Mouse (Mus musculus): Measurements from ENCODE around the gene 4930402F06Rik. TPM values are rescaled to one million over a fixed set of nuclear protein-coding genes. Genes with fewer than 3 reads are reported as not detected.

4930402F06Rik gene
- polyA plus RNA-seq, 1 experiment from 2014 or later = not detected

DNA sequence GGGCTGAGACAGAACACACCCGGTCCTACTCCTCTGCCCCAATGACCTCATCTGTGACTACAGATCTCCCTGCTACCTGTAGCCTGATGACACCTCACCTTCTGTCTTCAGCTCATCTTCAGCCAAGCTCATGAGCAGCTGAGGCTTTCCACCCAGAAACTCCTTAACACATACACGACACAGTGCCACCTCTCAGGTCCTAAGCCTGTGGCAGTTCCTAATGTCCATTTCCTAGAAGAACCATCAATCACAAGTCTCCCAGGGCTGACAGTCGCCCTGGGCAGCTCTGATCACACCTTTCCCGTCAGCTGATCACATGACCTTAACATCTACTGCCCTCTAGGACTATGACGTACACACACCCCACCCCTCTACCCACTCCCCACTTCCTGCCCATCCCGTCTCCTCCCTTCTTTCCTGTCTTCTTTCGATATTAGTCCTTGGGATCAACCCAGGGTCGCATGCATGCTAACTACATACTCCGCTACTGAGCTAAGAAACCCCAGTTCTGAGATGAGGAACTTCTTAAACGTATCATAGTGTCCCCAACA lies 14.7 kb upstream of the 4930402F06Rik start:
- Histone ChIP-seq H3K27ac (ENCODE audit: low read depth, low read length) (no peak overlapping the region), H3K36me3 (ENCODE audit: control insufficient read depth, insufficient read depth, low read length) (peaks cover 10% of the 10 kb centered on the region; the same call in 1 of the 2 replicates), H3K4me3 (ENCODE audit: low read depth, low read length) (no peak overlapping the region), H3K4me2 (no peak overlapping the region), H3K9ac (ENCODE audit: low read depth, low read length) (no peak overlapping the region), H3K27me3 (replicated peaks; ENCODE audit: control insufficient read depth, insufficient read depth, low read length) (no peaks in the 10 kb centered on the region), H3K9me3 (ENCODE audit: control insufficient read depth, low read length) (no peaks in the 10 kb centered on the region), H3K4me1 (replicated peaks; ENCODE audit: control insufficient read depth, insufficient read depth, low read length) (peaks cover 5% of the 10 kb centered on the region)
- DNase-seq (ENCODE audit: low spot score) (no peak), ATAC-seq (replicated peaks; ENCODE audit: low FRiP score) (no peak)
- WGBS = 64% methylated on average over 10 of the region's 10 CpGs

DNA sequence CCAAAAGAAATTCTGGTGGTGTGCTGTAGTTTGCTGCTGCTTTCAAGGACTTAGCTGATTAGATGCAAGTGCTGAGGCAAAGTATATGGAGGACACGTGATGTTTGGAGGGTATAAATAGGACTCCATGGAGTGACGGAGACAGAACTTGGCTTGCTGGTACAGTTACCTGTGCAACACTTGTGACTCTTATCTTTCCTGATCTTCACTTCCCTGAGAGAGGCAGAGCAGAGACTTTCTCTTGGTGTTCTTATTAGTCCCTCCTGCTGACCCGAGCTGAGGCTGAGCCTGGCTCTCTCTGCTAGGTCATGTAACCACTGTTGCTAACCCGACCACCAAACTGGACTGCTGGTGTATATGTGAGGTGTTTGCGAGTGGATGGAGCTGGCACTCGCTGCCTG lies 12.5 kb upstream of the 4930402F06Rik start:
- no peak for DNase-seq (ENCODE audit: low spot score)
- no peak overlapping the region for H3K9ac ChIP-seq (ENCODE audit: low read depth, low read length)
- H3K4me3 ChIP-seq (ENCODE audit: low read depth, low read length) = no peak overlapping the region
- H3K9me3 ChIP-seq (ENCODE audit: control insufficient read depth, low read length) = no peaks in the 10 kb centered on the region
- peaks cover 4% of the 10 kb centered on the region; the same call in 1 of the 2 replicates for H3K4me1 ChIP-seq (replicated peaks; ENCODE audit: control insufficient read depth, insufficient read depth, low read length)
- H3K27ac ChIP-seq (ENCODE audit: low read depth, low read length) = no peak overlapping the region
- H3K4me2 ChIP-seq = no peak overlapping the region
- 87% methylated on average over 6 of the region's 6 CpGs for WGBS
- H3K36me3 ChIP-seq (ENCODE audit: control insufficient read depth, insufficient read depth, low read length) = peaks cover 12% of the 10 kb centered on the region; the same call in 1 of the 2 replicates
- ATAC-seq (replicated peaks; ENCODE audit: low FRiP score) = no peak
- H3K27me3 ChIP-seq (replicated peaks; ENCODE audit: control insufficient read depth, insufficient read depth, low read length) = no peaks in the 10 kb centered on the region

DNA sequence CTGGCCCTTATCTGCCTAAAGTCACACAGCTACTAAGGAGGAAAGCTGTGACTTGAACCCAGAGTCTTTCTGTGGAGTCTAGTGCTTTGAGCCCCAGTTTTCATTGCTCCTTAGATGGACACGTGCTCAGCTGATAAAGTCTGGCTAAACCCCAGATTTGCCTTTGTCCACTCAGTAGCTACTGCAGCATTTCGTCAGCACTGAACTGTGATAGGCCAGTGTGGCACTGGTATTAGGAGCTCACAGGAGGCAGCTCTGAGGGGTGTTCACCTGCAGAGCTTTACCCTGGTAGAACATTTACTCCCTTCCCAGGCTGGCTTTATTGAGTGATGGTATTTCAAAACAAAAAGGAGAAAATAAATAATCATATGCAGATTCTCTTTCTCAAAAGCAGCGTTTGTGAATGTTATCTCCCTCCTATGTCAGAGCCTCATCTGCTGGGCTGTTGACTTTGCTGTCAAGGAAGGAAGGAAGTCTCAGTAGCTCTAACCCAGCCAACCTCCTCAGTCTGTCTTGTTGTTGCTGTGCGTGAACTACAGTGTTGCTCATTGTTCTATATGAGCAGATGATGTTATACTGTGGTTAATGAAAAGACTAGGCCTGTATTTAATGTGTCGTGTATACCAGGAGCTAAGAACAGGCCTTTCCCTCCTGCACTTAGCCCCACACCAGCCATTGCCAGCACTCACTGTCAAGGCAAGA lies 11.6 kb upstream of the 4930402F06Rik start:
- H3K9me3 ChIP-seq (ENCODE audit: control insufficient read depth, low read length) = no peaks in the 10 kb centered on the region
- no peak for DNase-seq (ENCODE audit: low spot score)
- H3K4me2 ChIP-seq = no peak overlapping the region
- H3K36me3 ChIP-seq (ENCODE audit: control insufficient read depth, insufficient read depth, low read length) = peaks cover 12% of the 10 kb centered on the region; the same call in 1 of the 2 replicates
- 74% methylated on average over 5 of the region's 5 CpGs for WGBS
- H3K27me3 ChIP-seq (replicated peaks; ENCODE audit: control insufficient read depth, insufficient read depth, low read length) = no peaks in the 10 kb centered on the region
- no peak overlapping the region for H3K4me3 ChIP-seq (ENCODE audit: low read depth, low read length)
- no peak for ATAC-seq (replicated peaks; ENCODE audit: low FRiP score)
- H3K27ac ChIP-seq (ENCODE audit: low read depth, low read length) = no peak overlapping the region
- no peak overlapping the region for H3K9ac ChIP-seq (ENCODE audit: low read depth, low read length)
- H3K4me1 ChIP-seq (replicated peaks; ENCODE audit: control insufficient read depth, insufficient read depth, low read length) = no peaks in the 10 kb centered on the region

DNA sequence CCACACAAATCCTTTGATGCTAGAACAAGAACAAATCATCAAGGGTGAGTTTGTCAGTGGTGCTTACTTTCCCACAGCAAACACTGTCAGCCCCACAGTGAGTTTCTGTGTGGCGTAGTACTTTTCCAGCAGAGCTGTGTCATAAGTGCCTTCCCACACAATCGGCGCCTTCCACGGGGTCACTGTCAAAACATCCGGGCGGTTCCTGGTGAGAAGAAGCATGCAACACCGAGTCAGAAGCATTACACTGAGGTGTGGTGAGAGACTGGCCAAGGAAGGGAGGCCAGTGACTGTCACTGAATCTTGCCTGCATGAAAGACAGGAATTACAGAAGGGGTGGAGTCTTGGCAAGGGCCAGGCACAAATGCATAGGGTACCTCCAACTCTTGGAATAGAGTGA lies 10.9 kb upstream of the 4930402F06Rik start:
- Histone ChIP-seq H3K36me3 (ENCODE audit: control insufficient read depth, insufficient read depth, low read length) (peaks cover 12% of the 10 kb centered on the region; the same call in 1 of the 2 replicates), H3K27me3 (replicated peaks; ENCODE audit: control insufficient read depth, insufficient read depth, low read length) (no peaks in the 10 kb centered on the region), H3K4me2 (no peak overlapping the region), H3K4me3 (ENCODE audit: low read depth, low read length) (no peak overlapping the region), H3K4me1 (replicated peaks; ENCODE audit: control insufficient read depth, insufficient read depth, low read length) (no peaks in the 10 kb centered on the region), H3K9me3 (ENCODE audit: control insufficient read depth, low read length) (no peaks in the 10 kb centered on the region), H3K9ac (ENCODE audit: low read depth, low read length) (no peak overlapping the region), H3K27ac (ENCODE audit: low read depth, low read length) (no peak overlapping the region)
- 83% methylated on average over 7 of the region's 7 CpGs for WGBS
- ATAC-seq (replicated peaks; ENCODE audit: low FRiP score) (no peak), DNase-seq (ENCODE audit: low spot score) (no peak)

DNA sequence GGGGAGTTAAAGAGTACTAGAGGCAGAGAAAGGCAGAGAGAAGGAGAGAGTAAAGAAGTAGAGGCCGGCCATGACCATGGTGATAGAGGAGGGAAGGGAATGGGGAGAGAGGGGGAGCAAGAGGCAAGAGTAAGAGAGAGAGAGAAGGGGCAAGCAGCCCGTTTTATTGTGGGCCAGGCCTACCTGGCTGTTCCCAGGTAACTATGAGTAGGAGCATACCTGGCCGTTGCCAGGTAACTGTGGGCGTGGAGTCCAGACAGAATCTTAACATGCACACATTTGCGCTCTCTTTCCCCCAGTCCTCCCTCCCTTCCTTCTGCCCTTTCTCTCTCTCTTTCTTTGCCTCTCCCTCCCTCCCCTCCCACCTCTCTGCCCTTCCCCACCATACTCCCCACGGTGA lies 10.3 kb upstream of the 4930402F06Rik start:
- peaks cover 12% of the 10 kb centered on the region; the same call in 1 of the 2 replicates for H3K36me3 ChIP-seq (ENCODE audit: control insufficient read depth, insufficient read depth, low read length)
- H3K4me3 ChIP-seq (ENCODE audit: low read depth, low read length) = no peak overlapping the region
- no peaks in the 10 kb centered on the region for H3K27me3 ChIP-seq (replicated peaks; ENCODE audit: control insufficient read depth, insufficient read depth, low read length)
- no peak for DNase-seq (ENCODE audit: low spot score)
- H3K4me1 ChIP-seq (replicated peaks; ENCODE audit: control insufficient read depth, insufficient read depth, low read length) = no peaks in the 10 kb centered on the region
- H3K27ac ChIP-seq (ENCODE audit: low read depth, low read length) = no peak overlapping the region
- H3K4me2 ChIP-seq = no peak overlapping the region
- ATAC-seq (replicated peaks; ENCODE audit: low FRiP score) = no peak
- no peak overlapping the region for H3K9ac ChIP-seq (ENCODE audit: low read depth, low read length)
- 85% methylated on average over 6 of the region's 6 CpGs for WGBS
- no peaks in the 10 kb centered on the region for H3K9me3 ChIP-seq (ENCODE audit: control insufficient read depth, low read length)

- no peak overlapping the region for H3K27ac ChIP-seq (ENCODE audit: low read depth, low read length)
- H3K9me3 ChIP-seq (ENCODE audit: control insufficient read depth, low read length) = no peaks in the 10 kb centered on the region
- peaks cover 12% of the 10 kb centered on the region; the same call in 1 of the 2 replicates for H3K36me3 ChIP-seq (ENCODE audit: control insufficient read depth, insufficient read depth, low read length)
- no peak overlapping the region for H3K4me3 ChIP-seq (ENCODE audit: low read depth, low read length)
- ATAC-seq (replicated peaks; ENCODE audit: low FRiP score) = no peak
- H3K27me3 ChIP-seq (replicated peaks; ENCODE audit: control insufficient read depth, insufficient read depth, low read length) = no peaks in the 10 kb centered on the region
- DNase-seq (ENCODE audit: low spot score) = no peak
- H3K9ac ChIP-seq (ENCODE audit: low read depth, low read length) = no peak overlapping the region
- no peaks in the 10 kb centered on the region for H3K4me1 ChIP-seq (replicated peaks; ENCODE audit: control insufficient read depth, insufficient read depth, low read length)
- no peak overlapping the region for H3K4me2 ChIP-seq
- WGBS = 82% methylated on average over 1 of the region's 1 CpGs
Measured at GRCm38 (mm10) chr2:35406611-35407010, 9.6 kb upstream of the 4930402F06Rik start.

DNA sequence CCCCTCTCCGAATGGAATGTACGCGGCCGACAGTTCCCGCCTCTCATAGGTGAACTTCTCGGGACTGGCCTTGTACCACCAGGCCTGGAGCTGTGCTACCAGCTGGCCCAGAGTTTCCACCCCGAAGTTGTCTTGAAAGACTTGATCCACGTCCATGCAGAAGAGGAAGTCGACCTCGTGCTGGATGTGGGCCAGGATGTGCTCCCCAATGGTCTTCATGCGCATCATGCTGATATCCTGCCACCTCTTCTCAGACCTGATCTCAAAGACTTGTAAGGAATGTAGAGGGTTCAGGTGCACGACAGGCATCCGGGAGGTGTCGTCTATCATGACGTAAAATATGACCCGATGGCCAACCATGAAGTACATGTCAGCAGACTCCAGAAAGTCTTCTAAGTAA lies 5.4 kb upstream of the 4930402F06Rik start:
- no peak for DNase-seq (ENCODE audit: low spot score)
- no peaks in the 10 kb centered on the region for H3K4me1 ChIP-seq (replicated peaks; ENCODE audit: control insufficient read depth, insufficient read depth, low read length)
- WGBS = 90% methylated on average over 16 of the region's 16 CpGs

GRCm38 (mm10) chr2:35400739-35401138 lies 3.8 kb upstream of the 4930402F06Rik start:
- Histone ChIP-seq H3K9me3 (ENCODE audit: control insufficient read depth, low read length) (no peaks in the 10 kb centered on the region), H3K27me3 (replicated peaks; ENCODE audit: control insufficient read depth, insufficient read depth, low read length) (no peaks in the 10 kb centered on the region), H3K4me2 (no peak overlapping the region), H3K27ac (ENCODE audit: low read depth, low read length) (no peak overlapping the region), H3K4me3 (ENCODE audit: low read depth, low read length) (no peak overlapping the region), H3K9ac (ENCODE audit: low read depth, low read length) (no peak overlapping the region), H3K36me3 (ENCODE audit: control insufficient read depth, insufficient read depth, low read length) (no peaks in the 10 kb centered on the region), H3K4me1 (replicated peaks; ENCODE audit: control insufficient read depth, insufficient read depth, low read length) (no peaks in the 10 kb centered on the region)
- ATAC-seq (replicated peaks; ENCODE audit: low FRiP score) (no peak), DNase-seq (ENCODE audit: low spot score) (no peak)
- WGBS = 88% methylated on average over 7 of the region's 7 CpGs

More for the DNA sequence above, 5.4 kb upstream of the 4930402F06Rik start:
- no peak overlapping the region for H3K4me3 ChIP-seq (ENCODE audit: low read depth, low read length)
- H3K36me3 ChIP-seq (ENCODE audit: control insufficient read depth, insufficient read depth, low read length) = peaks cover 2% of the 10 kb centered on the region; the same call in 1 of the 2 replicates
- H3K4me2 ChIP-seq = no peak overlapping the region
- ATAC-seq (replicated peaks; ENCODE audit: low FRiP score) = no peak
- no peaks in the 10 kb centered on the region for H3K27me3 ChIP-seq (replicated peaks; ENCODE audit: control insufficient read depth, insufficient read depth, low read length)
- H3K27ac ChIP-seq (ENCODE audit: low read depth, low read length) = no peak overlapping the region
- H3K9me3 ChIP-seq (ENCODE audit: control insufficient read depth, low read length) = no peaks in the 10 kb centered on the region
- no peak overlapping the region for H3K9ac ChIP-seq (ENCODE audit: low read depth, low read length)

All from liver, embryonic 11.5 days (tissue).